Mouse (Mus musculus): ENCODE results near the gene 1700030K09Rik. TPM values are rescaled to one million over a fixed set of nuclear protein-coding genes. Genes with fewer than 3 reads are reported as not detected.

The 1700030K09Rik gene
- total RNA-seq (2023): 4.3 TPM

DNA sequence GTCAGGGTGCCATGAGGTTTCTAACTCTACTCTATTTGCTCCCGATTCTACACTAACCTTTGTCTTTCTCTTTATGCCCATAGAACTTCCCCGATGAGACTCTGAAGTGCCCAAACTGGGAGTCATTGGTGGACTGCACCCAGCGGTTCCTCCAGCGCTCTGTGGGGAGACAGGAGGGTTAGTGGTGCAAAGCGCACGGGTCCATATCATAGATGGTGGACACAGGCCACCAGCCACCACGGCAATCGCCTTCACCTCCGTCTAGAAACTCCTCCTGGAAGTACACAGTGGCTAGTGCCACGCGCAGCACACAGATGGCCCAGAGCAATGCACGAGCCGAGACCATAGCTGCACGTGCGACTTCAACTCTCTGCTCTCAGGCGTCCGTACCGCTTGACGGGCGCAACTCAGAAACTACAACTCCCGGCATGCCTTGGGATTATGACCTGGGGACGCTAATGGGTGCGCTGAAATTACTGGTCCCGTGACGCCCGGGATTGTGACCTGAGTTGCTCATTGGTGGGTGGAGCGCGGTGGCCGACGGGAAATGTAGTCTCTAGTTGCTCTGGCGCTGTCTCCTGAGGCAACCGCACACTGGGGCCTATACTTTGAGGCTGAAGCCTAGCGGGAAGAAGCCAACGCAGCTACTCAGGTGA, at the start of gene 1700030K09Rik, which contains the start of gene Calr3:
TSS of gene 1700030K09Rik (plus strand) at position 543 of the 656 bp plus-strand sequence.
TSS of gene Calr3 (minus strand) at position 533 of the 656 bp plus-strand sequence.

GRCm38 (mm10) chr8:72421362-72422335, 22.0 kb upstream of the 1700030K09Rik start, which contains the start of gene Eps15l1:
Eps15l1 (minus strand) TSS chr8:72421460.

DNA sequence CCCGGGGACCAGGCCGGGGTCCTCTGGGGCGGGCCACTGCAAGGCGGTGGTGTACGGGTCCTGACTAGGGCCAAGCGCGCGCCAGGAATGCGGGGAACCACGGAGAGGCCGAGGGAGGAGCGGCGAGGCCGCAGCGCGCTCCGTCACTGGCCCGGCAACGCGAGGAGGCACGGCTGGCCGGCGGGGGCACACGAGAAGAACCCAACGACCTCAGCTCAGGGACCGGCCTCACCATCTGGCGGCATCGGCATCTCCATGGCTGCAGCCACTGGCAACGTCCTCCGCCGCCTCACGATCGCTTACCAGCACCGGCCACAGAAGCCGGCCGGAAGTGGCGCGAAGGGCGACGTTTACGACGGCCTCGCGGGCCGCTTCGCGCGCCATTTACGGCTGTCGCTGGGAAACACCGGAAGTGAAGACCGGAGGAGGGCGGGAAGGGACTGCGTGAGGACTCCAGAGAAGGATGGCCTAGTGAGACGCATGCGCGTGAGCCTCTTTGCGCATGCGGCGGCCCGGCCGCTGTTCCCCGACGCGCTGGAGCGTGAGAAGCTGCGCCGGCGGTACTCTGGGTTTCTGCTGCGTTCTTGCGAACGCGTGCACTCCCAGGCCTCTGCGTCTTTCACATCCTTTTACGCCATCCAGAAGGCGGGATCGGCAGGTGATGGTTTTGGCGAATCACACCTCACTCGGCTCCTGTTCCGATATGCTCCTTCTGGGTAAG, 31.3 kb downstream of the 1700030K09Rik start, which contains the start of gene Cherp:
TSS of gene Cherp (minus strand) at position 401 of the 721 bp plus-strand sequence.

GRCm38 (mm10) chr8:72491680-72492621, 48.3 kb downstream of the 1700030K09Rik start, which contains the start of gene Slc35e1:
Slc35e1 (minus strand) TSS chr8:72492614.

Other genes with a start within 250 kb of the 1700030K09Rik start
- gene Cib3, start 231.0 kb upstream of the 1700030K09Rik start, total RNA-seq (2023): not detected
- gene Gm11034, start 230.2 kb upstream of the 1700030K09Rik start, total RNA-seq (2023): not detected
- gene Fam32a, start 224.2 kb upstream of the 1700030K09Rik start, total RNA-seq (2023): 62.5 TPM
- gene Ap1m1, start 203.9 kb upstream of the 1700030K09Rik start, total RNA-seq (2023): 130 TPM
- gene Gm10282, start 138.6 kb upstream of the 1700030K09Rik start, total RNA-seq (2023): 16.9 TPM
- 2,143 TPM for gene Klf2, start 124.8 kb upstream of the 1700030K09Rik start, total RNA-seq (2023)
- gene Eps15l1, start 22.4 kb upstream of the 1700030K09Rik start, total RNA-seq (2023): 107 TPM
- not detected for gene Calr3, start within 50 bp of the 1700030K09Rik start, total RNA-seq (2023)
- gene Cherp, start 31.3 kb downstream of the 1700030K09Rik start, total RNA-seq (2023): 109 TPM
- gene Slc35e1, start 48.7 kb downstream of the 1700030K09Rik start, total RNA-seq (2023): 61.5 TPM
- gene Med26, start 104.4 kb downstream of the 1700030K09Rik start, total RNA-seq (2023): 21.0 TPM
- gene Smim7, start 127.2 kb downstream of the 1700030K09Rik start, total RNA-seq (2023): 121 TPM
- gene Tmem38a, start 128.2 kb downstream of the 1700030K09Rik start, total RNA-seq (2023): 3.2 TPM
- gene Nwd1, start 202.8 kb downstream of the 1700030K09Rik start, total RNA-seq (2023): 0.09 TPM

Data from CD4-positive naive resting alpha-beta T cell, adult 57 days (primary cell).